Mouse (Mus musculus): ENCODE data around the gene Rasgrp3. TPM values are rescaled to one million over a fixed set of nuclear protein-coding genes. Genes with fewer than 3 reads are reported as not detected.
"Not testable (repeated sequence)": the region's sequence is repeated elsewhere in the genome, so short reads cannot be mapped to it uniquely, and the experiment has no call there.

Gene Rasgrp3
- total RNA-seq, 2 experiments from 2014 or later, result 7.4 to 9.0 TPM

GRCm38 (mm10) chr17:75439062-75439461 is 3.4 kb downstream of the Rasgrp3 start:
- no peak overlapping the region for H3K27ac ChIP-seq
- no peak overlapping the region for H3K4me3 ChIP-seq
- TF ChIP-seq CTCF (IDR thresholded peaks at IDR 0.05), result no peak
- intact Hi-C loops (cut with DNase I), result no loop called here
- no peak for DNase-seq (ENCODE audit: extremely low spot score in 1 of 2, low spot score in 2 of 2)

- DNase-seq (ENCODE audit: extremely low spot score in 1 of 2, low spot score in 2 of 2), result no peak
- intact Hi-C loops (cut with DNase I), result no loop called here
- Histone ChIP-seq H3K27ac (no peak overlapping the region), H3K4me3 (no peak overlapping the region)
- TF ChIP-seq CTCF (IDR thresholded peaks at IDR 0.05), result no peak
Measured at GRCm38 (mm10) chr17:75440619-75441018, 4.9 kb downstream of the Rasgrp3 start.

- TF ChIP-seq CTCF (IDR thresholded peaks at IDR 0.05), result no peak
- no peak for DNase-seq (ENCODE audit: extremely low spot score in 1 of 2, low spot score in 2 of 2)
- H3K4me3 ChIP-seq, result no peak overlapping the region
- intact Hi-C loops (cut with DNase I), result no loop called here
- no peak overlapping the region; the same call in 1 of the 2 replicates for H3K27ac ChIP-seq
Measured at GRCm38 (mm10) chr17:75441260-75441830, 5.6 kb downstream of the Rasgrp3 start.

- no peak overlapping the region for H3K27ac ChIP-seq
- TF ChIP-seq CTCF (IDR thresholded peaks at IDR 0.05), result no peak
- DNase-seq (ENCODE audit: extremely low spot score in 1 of 2, low spot score in 2 of 2), result no peak
- intact Hi-C loops (cut with DNase I), result no loop called here
- H3K4me3 ChIP-seq, result no peak overlapping the region
Measured at GRCm38 (mm10) chr17:75442352-75442751, 6.7 kb downstream of the Rasgrp3 start.

- intact Hi-C loops (cut with DNase I), result no loop called here
- DNase-seq (ENCODE audit: extremely low spot score in 1 of 2, low spot score in 2 of 2), result peak in 1 of 2 experiments; percentile 24
- no peak for TF ChIP-seq CTCF (IDR thresholded peaks at IDR 0.05)
- Histone ChIP-seq H3K27ac (peak overlapping the region; percentile 66), H3K4me3 (no peak overlapping the region)
Measured at GRCm38 (mm10) chr17:75443064-75443621, 7.4 kb downstream of the Rasgrp3 start.

GRCm38 (mm10) chr17:75448257-75448656 is 12.6 kb downstream of the Rasgrp3 start:
- Histone ChIP-seq H3K27ac (no peak overlapping the region), H3K4me3 (no peak overlapping the region)
- intact Hi-C loops (cut with DNase I), result no loop called here
- DNase-seq (ENCODE audit: extremely low spot score in 1 of 2, low spot score in 2 of 2), result no peak
- no peak; the same call in 1 of the 2 replicates for TF ChIP-seq CTCF (IDR thresholded peaks at IDR 0.05)

GRCm38 (mm10) chr17:75449022-75449421 is 13.3 kb downstream of the Rasgrp3 start:
- no peak overlapping the region for H3K27ac ChIP-seq
- DNase-seq (ENCODE audit: extremely low spot score in 1 of 2, low spot score in 2 of 2), result no peak
- intact Hi-C loops (cut with DNase I), result no loop called here
- no peak overlapping the region for H3K4me3 ChIP-seq
- no peak for TF ChIP-seq CTCF (IDR thresholded peaks at IDR 0.05)

GRCm38 (mm10) chr17:75452313-75452712 is 16.6 kb downstream of the Rasgrp3 start:
- TF ChIP-seq CTCF (IDR thresholded peaks at IDR 0.05), result no peak

GRCm38 (mm10) chr17:75453639-75454038 is 17.9 kb downstream of the Rasgrp3 start:
- intact Hi-C loops (cut with DNase I), result no loop called here
- TF ChIP-seq CTCF (IDR thresholded peaks at IDR 0.05), result no peak
- no peak for DNase-seq (ENCODE audit: extremely low spot score in 1 of 2, low spot score in 2 of 2)
- no peak overlapping the region for H3K4me3 ChIP-seq
- H3K27ac ChIP-seq, result no peak overlapping the region

More at GRCm38 (mm10) chr17:75452313-75452712, 16.6 kb downstream of the Rasgrp3 start:
- intact Hi-C loops (cut with DNase I), result no loop called here
- Histone ChIP-seq H3K27ac (no peak overlapping the region), H3K4me3 (no peak overlapping the region)
- no peak for DNase-seq (ENCODE audit: extremely low spot score in 1 of 2, low spot score in 2 of 2)

- H3K27ac ChIP-seq, result not testable (repeated sequence)
Measured at GRCm38 (mm10) chr17:75456096-75456495, 20.4 kb downstream of the Rasgrp3 start.

GRCm38 (mm10) chr17:75460621-75461020 is 24.9 kb downstream of the Rasgrp3 start:
- TF ChIP-seq CTCF (IDR thresholded peaks at IDR 0.05), result peak; percentile 34
- Histone ChIP-seq H3K27ac (no peak overlapping the region), H3K4me3 (no peak overlapping the region)
- intact Hi-C loops (cut with DNase I), result loop anchor here (5.0 kb wide), 1 partner anchor 77 kb away; no protein-coding TSS in a partner anchor
- no peak for DNase-seq (ENCODE audit: extremely low spot score in 1 of 2, low spot score in 2 of 2)

More at GRCm38 (mm10) chr17:75456096-75456495, 20.4 kb downstream of the Rasgrp3 start:
- DNase-seq (ENCODE audit: extremely low spot score in 1 of 2, low spot score in 2 of 2); intact Hi-C loops (cut with DNase I); H3K4me3 ChIP-seq: not testable (repeated sequence)

GRCm38 (mm10) chr17:75461771-75462170 is 26.1 kb downstream of the Rasgrp3 start:
- no peak for TF ChIP-seq CTCF (IDR thresholded peaks at IDR 0.05)
- no peak for DNase-seq (ENCODE audit: extremely low spot score in 1 of 2, low spot score in 2 of 2)
- intact Hi-C loops (cut with DNase I), result loop anchor here (5.0 kb wide), 1 partner anchor 76 kb away; no protein-coding TSS in a partner anchor
- 0 out of 2 replicates have a peak overlapping the region, but pooled peaks have one; percentile 28 for H3K27ac ChIP-seq
- no peak overlapping the region for H3K4me3 ChIP-seq

GRCm38 (mm10) chr17:75463223-75463622 is 27.5 kb downstream of the Rasgrp3 start:
- not testable (repeated sequence) for H3K4me3 ChIP-seq; DNase-seq (ENCODE audit: extremely low spot score in 1 of 2, low spot score in 2 of 2); H3K27ac ChIP-seq
- intact Hi-C loops (cut with DNase I), result loop anchor here (5.0 kb wide), 1 partner anchor 74 kb away; no protein-coding TSS in a partner anchor

Measured in left cerebral cortex, adult 2 months (tissue).